Mouse (Mus musculus) embryonic fibroblast, embryonic 13.5 days (primary cell): ENCODE results near the gene Rsph10b.

Experiments used
- CTCF ChIP-seq: IDR thresholded peaks from 2 replicates; pipeline ENCODE4 v1.5.1; 2011; ENCODE audit warnings: mild to moderate bottlenecking, control low read depth, low read length, moderate library complexity, borderline replicate concordance; ENCODE audit not compliant: insufficient read depth
- POLR2A ChIP-seq: IDR thresholded peaks from 2 replicates; pipeline ENCODE4 v1.6.1; 2011; ENCODE audit warnings: low read depth, mild to moderate bottlenecking, control low read depth, low read length, moderate library complexity

- TF ChIP-seq CTCF = no peak
- no peak for TF ChIP-seq POLR2A
These were observed 24.3 kb downstream of the Rsph10b start for GRCm38 (mm10) chr5:143957101-143957500.
